Mouse (Mus musculus) erythroblast, embryonic 14.5 days (primary cell): ENCODE measurements at regions not wholly inside any gene's neighbourhood (a gene's known extent, or its start where the extent isn't known, plus 50 kb on each side); places are given as distances from the start of the nearest gene placed in this dataset.

ENCODE experiments used
- GATA1 ChIP-seq: IDR thresholded peaks from 2 replicates; pipeline ENCODE4 v1.6.1; 2012; ENCODE audit warnings: low read length, inconsistent platforms, mixed read lengths
- TAL1 ChIP-seq: IDR thresholded peaks from 3 replicates; pipeline ENCODE4 v1.6.1; 2012; ENCODE audit warnings: low read length, inconsistent platforms, mixed read lengths

GRCm38 (mm10) chr2:178784822-178785589, 354.7 kb downstream of the Cdh26 start:
- TF ChIP-seq GATA1 (no peak), TAL1 (no peak)
